Mouse (Mus musculus) inflammation-experienced regulatory T-cells (primary cell): ENCODE results near the gene Olfr1138. TPM values are rescaled to one million over a fixed set of nuclear protein-coding genes. Genes with fewer than 3 reads are reported as not detected.

Experiments used
- polyA plus RNA-seq, 2 experiments: library from polyadenylated mRNA; unstranded; fragments of 100-300 nt; shearing (Covaris generic); gene quantifications; one replicate each; pipeline ENCODE4 v1.2.1; 2017

Gene Olfr1138
- under 1 TPM in 1 of 2 experiments, not detected in 1; 0.40 TPM for polyA plus RNA-seq

GRCm38 (mm10) chr2:87739878-87740277, at the start of gene Olfr1138:
TSS of gene Olfr1138 (minus strand) at chr2:87739978.

GRCm38 (mm10) chr2:87779183-87779582, 39.4 kb upstream of the Olfr1138 start, which contains the start of gene Olfr152:
TSS of gene Olfr152 (plus strand) at chr2:87779483.

GRCm38 (mm10) chr2:87753891-87754290, 14.1 kb upstream of the Olfr1138 start, which contains the start of gene Olfr1141:
TSS of gene Olfr1141 (minus strand) at chr2:87753991.

GRCm38 (mm10) chr2:87743452-87743851, 3.7 kb upstream of the Olfr1138 start, which contains the start of gene Olfr1140:
TSS of gene Olfr1140 (plus strand) at chr2:87743752.

GRCm38 (mm10) chr2:87713079-87713478, 26.7 kb downstream of the Olfr1138 start, which contains the start of gene Olfr1137:
TSS of gene Olfr1137 (minus strand) at chr2:87713179.

GRCm38 (mm10) chr2:87693847-87694246, 45.9 kb downstream of the Olfr1138 start, which contains the start of gene Olfr1136:
TSS of gene Olfr1136 (minus strand) at chr2:87693947.

Other genes with a start within 250 kb of the Olfr1138 start
- under 1 TPM in 1 of 2 experiments, not detected in 1; 0.72 TPM for gene Pramel7, start 242.9 kb downstream of the Olfr1138 start, polyA plus RNA-seq
- under 1 TPM in 1 of 2 experiments, not detected in 1; 0.24 TPM for gene Pramel6, start 233.4 kb downstream of the Olfr1138 start, polyA plus RNA-seq
- gene Olfr153, start 208.2 kb downstream of the Olfr1138 start, polyA plus RNA-seq: not detected
- gene Olfr1128, start 194.4 kb downstream of the Olfr1138 start, polyA plus RNA-seq: 1 to 10 TPM in 1 of 2 experiments, not detected in 1; 1.3 TPM
- not detected for gene Olfr1129, start 166.1 kb downstream of the Olfr1138 start, polyA plus RNA-seq
- not detected for gene Olfr1130, start 133.8 kb downstream of the Olfr1138 start, polyA plus RNA-seq
- gene Olfr1131, start 112.9 kb downstream of the Olfr1138 start, polyA plus RNA-seq: not detected
- gene Olfr1132, start 102.4 kb downstream of the Olfr1138 start, polyA plus RNA-seq: not detected
- gene Olfr1133, start 92.6 kb downstream of the Olfr1138 start, polyA plus RNA-seq: not detected
- under 1 TPM; 0.19 to 0.22 TPM for gene Olfr1134, start 81.5 kb downstream of the Olfr1138 start, polyA plus RNA-seq
- not detected for gene Olfr1135, start 66.3 kb downstream of the Olfr1138 start, polyA plus RNA-seq
- not detected for gene Olfr1136, start 46.0 kb downstream of the Olfr1138 start, polyA plus RNA-seq
- not detected for gene Olfr1137, start 26.8 kb downstream of the Olfr1138 start, polyA plus RNA-seq
- not detected for gene Olfr1140, start 3.8 kb upstream of the Olfr1138 start, polyA plus RNA-seq
- not detected for gene Olfr1141, start 14.0 kb upstream of the Olfr1138 start, polyA plus RNA-seq
- gene Olfr152, start 39.5 kb upstream of the Olfr1138 start, polyA plus RNA-seq: under 1 TPM in 1 of 2 experiments, not detected in 1; 0.13 TPM
- gene Olfr1143, start 60.6 kb upstream of the Olfr1138 start, polyA plus RNA-seq: under 1 TPM in 1 of 2 experiments, not detected in 1; 0.71 TPM
- gene Olfr1145, start 69.8 kb upstream of the Olfr1138 start, polyA plus RNA-seq: not detected
- under 1 TPM in 1 of 2 experiments, not detected in 1; 0.81 TPM for gene Olfr1148, start 90.6 kb upstream of the Olfr1138 start, polyA plus RNA-seq
- not detected for gene Olfr1150-ps1, start 104.0 kb upstream of the Olfr1138 start, polyA plus RNA-seq
- under 1 TPM; 0.20 to 0.82 TPM for gene Olfr1151, start 115.9 kb upstream of the Olfr1138 start, polyA plus RNA-seq
- gene Olfr1152, start 126.5 kb upstream of the Olfr1138 start, polyA plus RNA-seq: under 1 TPM; 0.08 to 0.44 TPM
- gene Olfr1153, start 155.0 kb upstream of the Olfr1138 start, polyA plus RNA-seq: not detected
- not detected for gene Olfr1154, start 165.2 kb upstream of the Olfr1138 start, polyA plus RNA-seq
- gene Olfr1155, start 205.2 kb upstream of the Olfr1138 start, polyA plus RNA-seq: not detected
- under 1 TPM; 0.11 to 0.26 TPM for gene Olfr1156, start 213.1 kb upstream of the Olfr1138 start, polyA plus RNA-seq
- under 1 TPM in 1 of 2 experiments, not detected in 1; 0.18 TPM for gene Olfr1157, start 228.3 kb upstream of the Olfr1138 start, polyA plus RNA-seq
- gene Olfr74, start 234.7 kb upstream of the Olfr1138 start, polyA plus RNA-seq: under 1 TPM in 1 of 2 experiments, not detected in 1; 0.60 TPM